Mouse (Mus musculus): ENCODE results near the gene Egln3. TPM values are rescaled to one million over a fixed set of nuclear protein-coding genes. Genes with fewer than 3 reads are reported as not detected.

The Egln3 gene
- total and polyA plus RNA-seq, 3 experiments, result 0.11 TPM; not detected in 2

GRCm38 (mm10) chr12:54187812-54188600 lies 15.7 kb downstream of the Egln3 start:
- no peaks in the 10 kb centered on the region for H3K36me3 ChIP-seq (replicated peaks in 1 of 2; ENCODE audit: control insufficient read depth in 1 of 2, insufficient read depth in 1 of 2, low read length in 1 of 2)
- dilution Hi-C loops (cut with MboI; ENCODE audit: extremely low pct_ligation_motif_present, extremely low pct_unique_long_range_greater_than_20kb, low sequenced_read_pairs) (no loop called here), in situ Hi-C loops (cut with MboI; ENCODE audit: low pct_ligation_motif_present, low pct_unique_long_range_greater_than_20kb, low sequenced_read_pairs) (no loop called here)
- no peaks in the 10 kb centered on the region for H3K27me3 ChIP-seq (replicated peaks)
- no peaks in the 10 kb centered on the region for H3K4me1 ChIP-seq (ENCODE audit: control insufficient read depth in 1 of 2, insufficient read depth in 2 of 2)
- H3K4me2 ChIP-seq (ENCODE audit: insufficient read depth, low read depth, poor library complexity, severe bottlenecking), result no peak overlapping the region
- no peaks in the 10 kb centered on the region for H3K79me2 ChIP-seq (replicated peaks; ENCODE audit: control insufficient read depth, extremely low read depth, insufficient read depth, poor library complexity, severe bottlenecking)
- no peaks in the 10 kb centered on the region for H3K9me3 ChIP-seq (replicated peaks; ENCODE audit: low read length)
- no peak overlapping the region for H3K9ac ChIP-seq (ENCODE audit: insufficient read depth, low read depth)
- H3K4me3 ChIP-seq (replicated peaks in 1 of 3; ENCODE audit: low read depth in 2 of 3, low read length in 2 of 3, poor library complexity in 1 of 3), result no peak overlapping the region
- no peak overlapping the region for H3K27ac ChIP-seq (ENCODE audit: insufficient read depth, low read depth)
- DNase-seq (ENCODE audit: extremely low read depth), result no peak
- TF ChIP-seq ELF1 (IDR thresholded peaks at IDR 0.05; ENCODE audit: low read depth, low read length), result no peak

GRCm38 (mm10) chr12:54186926-54187623 lies 16.6 kb downstream of the Egln3 start:
- H3K9me3 ChIP-seq (replicated peaks; ENCODE audit: low read length), result no peaks in the 10 kb centered on the region
- no peaks in the 10 kb centered on the region for H3K79me2 ChIP-seq (replicated peaks; ENCODE audit: control insufficient read depth, extremely low read depth, insufficient read depth, poor library complexity, severe bottlenecking)
- TF ChIP-seq IRF4 (IDR thresholded peaks at IDR 0.05; ENCODE audit: low read depth, low read length), result no peak
- TF ChIP-seq NRF1 (IDR thresholded peaks at IDR 0.05; ENCODE audit: low read depth, low read length), result no peak
- TF ChIP-seq HCFC1 (IDR thresholded peaks at IDR 0.05; ENCODE audit: low read depth, low read length), result no peak
- TF ChIP-seq ZNF384 (IDR thresholded peaks at IDR 0.05; ENCODE audit: low read depth, low read length), result no peak
- no peak for TF ChIP-seq MXI1 (IDR thresholded peaks at IDR 0.05; ENCODE audit: low read depth, low read length)
- TF ChIP-seq JUN (IDR thresholded peaks at IDR 0.05; ENCODE audit: insufficient read depth, low read depth, low read length), result no peak
- TF ChIP-seq RAD21 (IDR thresholded peaks at IDR 0.05; ENCODE audit: low read depth, low read length), result no peak
- no peak for TF ChIP-seq MYC (IDR thresholded peaks at IDR 0.05; ENCODE audit: low read depth, low read length)
- no peak for TF ChIP-seq BHLHE40 (IDR thresholded peaks at IDR 0.05; ENCODE audit: low read depth, low read length)
- no peak for TF ChIP-seq USF2 (conservative IDR thresholded peaks at IDR 0.05; ENCODE audit: low read depth, low read length)
- no peak for TF ChIP-seq TBP (conservative IDR thresholded peaks at IDR 0.05; ENCODE audit: low read depth, low read length)
- TF ChIP-seq EP300 (IDR thresholded peaks at IDR 0.05; ENCODE audit: low read length), result no peak
- TF ChIP-seq SMC3 (IDR thresholded peaks at IDR 0.05; ENCODE audit: low read depth, low read length), result no peak
- TF ChIP-seq ZMIZ1 (IDR thresholded peaks at IDR 0.05; ENCODE audit: low read depth, low read length), result no peak
- H3K4me1 ChIP-seq (ENCODE audit: control insufficient read depth in 1 of 2, insufficient read depth in 2 of 2), result no peaks in the 10 kb centered on the region
- in situ Hi-C loops (cut with MboI; ENCODE audit: low pct_ligation_motif_present, low pct_unique_long_range_greater_than_20kb, low sequenced_read_pairs) (no loop called here), dilution Hi-C loops (cut with MboI; ENCODE audit: extremely low pct_ligation_motif_present, extremely low pct_unique_long_range_greater_than_20kb, low sequenced_read_pairs) (no loop called here)
- H3K27me3 ChIP-seq (replicated peaks), result no peaks in the 10 kb centered on the region
- no peak overlapping the region for H3K4me3 ChIP-seq (replicated peaks in 1 of 3; ENCODE audit: low read depth in 2 of 3, low read length in 2 of 3, poor library complexity in 1 of 3)
- H3K27ac ChIP-seq (ENCODE audit: insufficient read depth, low read depth), result no peak overlapping the region
- H3K9ac ChIP-seq (ENCODE audit: insufficient read depth, low read depth), result no peak overlapping the region
- no peak overlapping the region for H3K4me2 ChIP-seq (ENCODE audit: insufficient read depth, low read depth, poor library complexity, severe bottlenecking)
- no peak for DNase-seq (ENCODE audit: extremely low read depth)
- no peaks in the 10 kb centered on the region for H3K36me3 ChIP-seq (replicated peaks in 1 of 2; ENCODE audit: control insufficient read depth in 1 of 2, insufficient read depth in 1 of 2, low read length in 1 of 2)
